9 mouse cellular contexts compared by ENCODE assay signal in the genomic region with DNA sequence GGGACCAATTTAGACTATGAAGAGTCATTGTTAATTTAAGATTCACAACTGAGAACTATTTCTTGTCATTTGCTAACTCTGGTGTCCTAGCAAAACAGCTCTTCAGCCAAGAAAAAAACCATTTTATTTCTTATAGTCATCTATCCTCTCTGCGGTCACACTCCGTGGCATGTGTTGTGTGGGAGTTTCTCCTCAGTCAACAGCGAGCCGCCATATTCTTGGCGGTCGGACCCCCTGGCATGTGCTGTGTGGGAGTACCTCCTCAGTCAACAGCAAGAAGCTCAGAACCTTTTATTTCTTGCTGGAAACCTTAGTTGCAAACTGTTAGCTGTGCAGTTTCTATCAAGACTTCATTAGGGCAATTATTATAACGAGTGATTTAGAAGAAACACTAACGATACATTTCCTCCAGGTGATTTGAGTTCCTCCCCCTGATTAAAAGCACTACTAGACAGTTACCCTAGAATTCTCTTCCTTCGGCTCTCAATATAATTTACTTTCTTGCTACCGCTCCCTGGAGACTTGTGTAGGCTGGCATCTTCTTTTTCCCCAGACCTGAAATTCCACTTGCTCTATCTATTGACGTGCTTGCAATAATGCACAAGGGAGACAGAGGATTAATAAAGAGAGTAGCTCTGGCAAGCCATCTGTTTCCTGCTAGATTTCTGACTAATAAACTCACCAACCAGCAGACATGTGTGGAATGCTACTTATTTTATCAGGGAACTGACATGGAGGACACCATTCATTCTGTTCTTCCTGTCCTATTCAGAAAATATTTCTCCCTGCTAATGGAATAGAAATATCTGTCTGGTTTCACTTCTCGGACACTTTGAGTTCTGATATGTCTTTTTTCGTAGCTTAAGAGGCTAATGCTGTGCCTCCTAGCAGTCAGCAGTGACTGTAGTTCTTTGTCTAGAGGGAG.
A peak's percentile ranks its signal among the peaks of the same experiment; 100 is the strongest.
DNase-seq lines count a peak whose midpoint lies in the region; ATAC-seq and TF ChIP-seq lines count a peak whose summit lies in the region.
"Had no signal": no experiment of that assay in that cellular context is flagged by ENCODE, and none has a peak within 500 bp of the region (broad histone marks: within the 10 kb centered on the region; RNA-seq: fewer than 3 reads in every experiment).

No protein-coding gene starts in this region.

- TF ChIP-seq CTCF in gastrocnemius, adult 2 months (IDR thresholded peaks at IDR 0.05): no peak

- no peak for DNase-seq in gastrocnemius, adult 2 months
- DNase-seq in gastrocnemius, adult 8-10 months (ENCODE audit: low spot score in 2 of 2): no peak
- DNase-seq in ovary, adult 18-20 months (ENCODE audit: low spot score): peak; percentile 19
- DNase-seq in ovary, postnatal 10 days (ENCODE audit: low spot score): no peak
- peak; percentile 72 to 81 for DNase-seq in left cerebral cortex, postnatal 10 days (ENCODE audit: extremely low spot score in 1 of 2, low spot score in 2 of 2)
- no peak for DNase-seq in retina, postnatal 1 day
- DNase-seq in adrenal gland, postnatal 36 days: no peak
- DNase-seq: adrenal gland, adult 2 months had no signal

- H3K27me3 ChIP-seq in stomach, embryonic 16.5 days (ENCODE audit: control insufficient read depth, insufficient read depth, low read length): no peaks in the 10 kb centered on the region

- H3K4me2 ChIP-seq in stomach, embryonic 16.5 days (ENCODE audit: low read depth, low read length): no peak overlapping the region

- no peaks in the 10 kb centered on the region for H3K36me3 ChIP-seq in stomach, embryonic 16.5 days (ENCODE audit: control insufficient read depth, insufficient read depth, low read length)

- H3K4me3 ChIP-seq in gastrocnemius, adult 2 months: 0 out of 2 replicates have a peak overlapping the region, but pooled peaks have one; percentile 7
- no peak overlapping the region for H3K4me3 ChIP-seq in stomach, embryonic 16.5 days (replicated peaks; ENCODE audit: low read length)

- intact Hi-C loops in gastrocnemius, adult 2 months (cut with DNase I): no loop called here
- intact Hi-C loops in left cerebral cortex, postnatal 10 days (cut with DNase I): no loop called here

- WGBS in stomach, embryonic 16.5 days: 68% methylated on average over 13 of the region's 13 CpGs

- no peak for ATAC-seq in stomach, embryonic 16.5 days (ENCODE audit: insufficient read depth, low FRiP score)

- H3K9me3 ChIP-seq in stomach, embryonic 16.5 days (replicated peaks; ENCODE audit: control insufficient read depth, low read length): no peaks in the 10 kb centered on the region

- H3K9ac ChIP-seq in stomach, embryonic 16.5 days (ENCODE audit: low read length): no peak overlapping the region

- 0 out of 2 replicates have a peak overlapping the region, but pooled peaks have one; percentile 4 for H3K27ac ChIP-seq in gastrocnemius, adult 2 months
- H3K27ac ChIP-seq in stomach, embryonic 16.5 days (ENCODE audit: low read length): peak overlapping the region; percentile 11; the same call in 1 of the 2 replicates

- peaks cover 7% of the 10 kb centered on the region; the same call in 1 of the 2 replicates for H3K4me1 ChIP-seq in stomach, embryonic 16.5 days (ENCODE audit: control insufficient read depth, insufficient read depth, low read length)

Comparison
In these comparisons a context has a peak if more than half of its experiments do, and no peak if none do; other contexts are left out.
1. DNase-seq: peak in ovary, adult 18-20 months (single experiment) and left cerebral cortex, postnatal 10 days (2 of 2); none in gastrocnemius, adult 2 months (single experiment), gastrocnemius, adult 8-10 months (0 of 2), ovary, postnatal 10 days (single experiment), retina, postnatal 1 day (single experiment) and adrenal gland, postnatal 36 days (0 of 2).